Mouse (Mus musculus) stomach, embryonic 16.5 days (tissue): Measurements from ENCODE around the gene Gnb1l. TPM values are rescaled to one million over a fixed set of nuclear protein-coding genes. Genes with fewer than 3 reads are reported as not detected.

Source experiments
- ATAC-seq: fragments of 200-750 bp; cut with Nextera tagmentation; 2 replicates; pipeline ENCODE4 v1.8.0; 2017; ENCODE audit warnings: moderate number of reproducible peaks, moderate TSS enrichment; ENCODE audit not compliant: insufficient read depth, low FRiP score
- H3K27ac ChIP-seq: fragments of 300-500 bp; sonication (generic); 2 replicates; pipeline ENCODE4 v1.5.1; 2014; ENCODE audit warnings: low read length
- H3K27me3 ChIP-seq: fragments of 300-500 bp; sonication (generic); 2 replicates; pipeline ENCODE4 v1.6.1; 2014; ENCODE audit warnings: low read length, control low read depth, mixed read lengths; ENCODE audit not compliant: control insufficient read depth, insufficient read depth
- H3K36me3 ChIP-seq: fragments of 300-500 bp; sonication (generic); 2 replicates; pipeline ENCODE4 v1.6.1; 2014; ENCODE audit warnings: low read length; ENCODE audit not compliant: control insufficient read depth, insufficient read depth
- H3K4me1 ChIP-seq: fragments of 300-500 bp; sonication (generic); 2 replicates; pipeline ENCODE4 v1.6.1; 2014; ENCODE audit warnings: low read length, control low read depth, mixed read lengths; ENCODE audit not compliant: control insufficient read depth, insufficient read depth
- H3K4me2 ChIP-seq: fragments of 300-500 bp; sonication (generic); 2 replicates; pipeline ENCODE4 v1.6.1; 2014; ENCODE audit warnings: low read depth, low read length, mixed read lengths
- H3K4me3 ChIP-seq: fragments of 300-500 bp; sonication (generic); replicated peaks from 2 replicates; pipeline ENCODE4 v1.5.1; 2014; ENCODE audit warnings: mild to moderate bottlenecking, low read length
- H3K9ac ChIP-seq: fragments of 300-500 bp; sonication (generic); 2 replicates; pipeline ENCODE4 v1.6.1; 2014; ENCODE audit warnings: low read length
- H3K9me3 ChIP-seq: fragments of 300-500 bp; sonication (generic); replicated peaks from 2 replicates; pipeline ENCODE4 v1.6.1; 2016; ENCODE audit warnings: low read length, control low read depth; ENCODE audit not compliant: control insufficient read depth
- WGBS: fragments of 180-500 bp; shearing (Covaris S2); extraction: QIAGEN DNeasy Blood & Tissue Kit; methylation state at CpG from one replicate; pipeline ENCODE4 v1.1.7; 2014; 5-methylcytosine and 5-hydroxymethylcytosine counted together
- polyA plus RNA-seq: library from polyadenylated mRNA; unstranded; fragments of >200 nt; fragmentation: Nextera tagmentation; extraction: Ambion mirVana; gene quantifications from 2 replicates; pipeline ENCODE4 v1.2.1, GENCODE M21; 2015

Gnb1l gene
- polyA plus RNA-seq, 1 experiment from 2014 or later = 11.9 TPM

DNA sequence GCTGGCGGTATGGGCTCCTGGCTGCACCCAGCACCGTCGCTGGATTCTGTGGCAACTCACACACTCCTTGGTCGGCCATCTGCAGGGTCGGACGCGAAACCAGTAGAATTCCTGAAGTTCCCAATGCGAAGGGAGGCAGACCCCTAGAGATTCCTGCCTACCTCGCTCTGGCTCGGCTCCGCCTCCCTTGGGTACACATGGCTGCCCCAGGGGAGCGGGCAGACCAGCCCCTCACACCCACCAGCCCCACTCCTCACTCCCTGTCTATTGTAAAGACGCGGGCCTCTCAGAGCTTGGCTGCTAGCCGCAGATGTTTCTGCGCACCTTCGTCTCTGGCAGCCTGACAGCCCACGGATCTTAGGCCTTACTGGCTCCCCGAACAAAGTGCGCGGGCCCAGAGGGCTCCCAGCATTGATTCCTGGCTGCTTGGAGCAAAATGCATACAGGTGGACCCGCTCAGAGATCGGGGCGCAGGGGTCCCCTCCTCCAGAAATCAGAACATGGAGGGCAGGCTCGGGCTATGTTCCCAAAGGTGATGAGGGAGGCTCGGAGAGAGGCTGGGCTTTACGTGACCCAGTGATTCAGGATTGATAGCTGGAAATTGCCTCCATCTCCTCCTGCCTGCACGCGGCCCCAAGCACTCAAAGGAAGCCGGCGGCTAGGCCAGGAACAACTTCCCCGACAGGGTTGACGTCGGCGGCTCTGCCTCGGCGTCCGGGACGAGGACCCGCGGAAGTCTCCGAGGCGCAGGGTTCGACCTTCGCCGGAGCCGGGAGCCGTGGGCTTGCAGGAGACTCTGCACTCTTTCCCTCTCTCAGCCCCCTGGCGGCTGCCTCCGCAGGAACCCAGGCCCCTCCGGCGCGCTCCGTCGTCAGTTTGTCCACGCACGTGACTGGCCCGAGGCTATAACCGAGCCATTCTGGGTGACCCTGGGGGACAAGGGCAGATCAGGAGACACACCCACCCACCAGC, 92.8 kb downstream of the Gnb1l start:
- Histone ChIP-seq H3K9me3 (no peaks in the 10 kb centered on the region), H3K4me3 (peak overlapping the region; percentile 34), H3K4me2 (peak overlapping the region; percentile 56), H3K27me3 (peaks cover 61% of the 10 kb centered on the region), H3K36me3 (no peaks in the 10 kb centered on the region), H3K9ac (peak overlapping the region; percentile 42), H3K4me1 (peaks cover 30% of the 10 kb centered on the region), H3K27ac (no peak overlapping the region)
- 4% methylated on average over 59 of the region's 59 CpGs for WGBS
- peak; percentile 19; the same call in 1 of the 2 replicates for ATAC-seq

DNA sequence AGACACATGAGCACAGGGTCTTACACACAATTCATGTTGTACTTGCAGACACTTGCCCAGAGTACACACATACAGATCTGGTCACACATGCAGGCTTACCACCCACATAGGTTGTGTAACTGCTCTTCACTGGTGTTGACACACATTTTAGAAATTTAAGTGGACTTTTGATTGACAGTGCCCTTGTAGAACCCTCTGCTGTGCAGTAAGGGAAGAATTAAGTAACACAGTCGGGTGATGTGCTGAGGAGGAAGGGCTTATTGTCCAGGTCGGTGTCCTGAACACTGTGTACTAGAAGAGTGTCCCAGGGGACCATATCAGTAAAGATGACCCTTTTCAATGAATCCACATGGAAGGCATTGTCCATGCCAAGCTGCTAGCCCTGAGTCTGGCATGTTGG, 95.4 kb downstream of the Gnb1l start:
- 74% methylated on average over 2 of the region's 2 CpGs for WGBS
- no peaks in the 10 kb centered on the region for H3K36me3 ChIP-seq
- no peaks in the 10 kb centered on the region for H3K9me3 ChIP-seq
- H3K4me3 ChIP-seq = no peak overlapping the region
- peaks cover 19% of the 10 kb centered on the region for H3K4me1 ChIP-seq
- H3K4me2 ChIP-seq = no peak overlapping the region
- ATAC-seq = no peak
- peaks cover 38% of the 10 kb centered on the region for H3K27me3 ChIP-seq
- no peak overlapping the region for H3K9ac ChIP-seq
- H3K27ac ChIP-seq = no peak overlapping the region

DNA sequence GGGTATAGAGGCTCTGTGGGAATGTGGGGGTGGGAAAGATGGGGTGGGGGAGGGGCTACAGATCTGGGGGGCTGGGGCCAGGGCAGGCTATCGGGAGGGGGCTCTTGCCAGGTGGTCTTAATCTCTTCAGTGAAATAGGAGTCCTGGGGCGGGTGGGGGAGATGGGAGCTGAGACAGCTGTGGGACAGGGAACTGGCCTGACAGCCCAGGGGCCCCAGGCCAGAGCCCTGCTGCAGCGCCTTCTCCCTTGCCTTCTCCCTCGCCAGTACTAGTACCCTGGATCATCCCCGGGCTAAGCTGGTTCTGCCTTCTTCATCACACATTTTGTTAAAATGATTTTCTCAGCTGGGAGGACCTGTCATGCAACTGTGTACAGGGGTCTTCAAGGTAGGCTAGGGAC, 97.7 kb downstream of the Gnb1l start:
- Histone ChIP-seq H3K4me2 (no peak overlapping the region), H3K27ac (no peak overlapping the region), H3K4me1 (peaks cover 7% of the 10 kb centered on the region; the same call in 1 of the 2 replicates), H3K9ac (no peak overlapping the region), H3K9me3 (no peaks in the 10 kb centered on the region), H3K27me3 (peaks cover 15% of the 10 kb centered on the region), H3K36me3 (no peaks in the 10 kb centered on the region), H3K4me3 (no peak overlapping the region)
- ATAC-seq = no peak
- 43% methylated on average over 5 of the region's 5 CpGs for WGBS

DNA sequence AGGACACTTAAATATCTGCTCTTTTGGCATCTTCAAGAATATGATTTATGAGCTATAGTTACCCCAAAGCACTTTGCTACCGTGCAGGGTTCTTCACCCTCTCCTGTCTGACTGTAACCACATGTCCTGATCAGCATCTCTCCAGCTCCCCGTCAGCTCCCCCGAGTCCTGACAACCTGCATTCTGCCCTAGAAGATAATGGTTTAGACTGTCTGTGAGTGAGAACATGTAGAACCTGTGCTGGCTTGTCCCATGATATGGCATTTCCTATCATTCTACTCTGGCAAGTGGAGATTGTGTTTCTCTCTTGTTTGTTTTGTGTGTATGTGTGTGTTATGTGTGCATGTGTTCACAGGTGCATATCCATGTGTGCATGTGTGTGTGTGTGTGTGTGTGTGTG, 99.5 kb downstream of the Gnb1l start:
- peaks cover 4% of the 10 kb centered on the region for H3K27me3 ChIP-seq
- H3K4me3 ChIP-seq = no peak overlapping the region
- no peaks in the 10 kb centered on the region for H3K36me3 ChIP-seq
- no peak overlapping the region for H3K4me2 ChIP-seq
- ATAC-seq = no peak
- H3K27ac ChIP-seq = no peak overlapping the region
- WGBS = 63% methylated on average over 3 of the region's 3 CpGs
- no peaks in the 10 kb centered on the region for H3K9me3 ChIP-seq
- peaks cover 4% of the 10 kb centered on the region; the same call in 1 of the 2 replicates for H3K4me1 ChIP-seq
- no peak overlapping the region for H3K9ac ChIP-seq

DNA sequence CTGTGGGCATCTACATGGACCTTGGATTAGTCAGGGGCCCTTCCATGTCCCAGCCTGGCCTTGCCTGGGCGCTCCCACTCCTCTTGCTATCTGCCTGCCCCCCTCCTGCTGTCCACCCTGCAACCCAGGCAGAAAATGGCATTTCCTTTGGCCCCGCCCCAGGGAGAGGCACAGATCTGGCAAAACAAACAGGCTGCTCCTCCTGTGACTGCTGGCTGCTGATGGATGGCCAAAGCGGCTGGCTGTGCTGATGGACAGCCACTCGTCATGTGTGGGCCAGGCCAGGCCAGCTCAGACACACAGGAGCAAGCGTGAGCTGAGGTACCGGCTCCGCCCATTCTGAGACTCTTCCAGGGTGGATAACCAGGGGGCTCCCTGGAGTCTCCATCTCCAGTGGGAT, 102.9 kb downstream of the Gnb1l start:
- no peak overlapping the region for H3K4me2 ChIP-seq
- 50% methylated on average over 7 of the region's 7 CpGs for WGBS
- H3K9ac ChIP-seq = no peak overlapping the region
- no peaks in the 10 kb centered on the region for H3K36me3 ChIP-seq
- H3K27me3 ChIP-seq = no peaks in the 10 kb centered on the region
- peak; percentile 15; the same call in 1 of the 2 replicates for ATAC-seq
- no peak overlapping the region for H3K27ac ChIP-seq
- no peaks in the 10 kb centered on the region for H3K9me3 ChIP-seq
- H3K4me1 ChIP-seq = peaks cover 23% of the 10 kb centered on the region
- no peak overlapping the region for H3K4me3 ChIP-seq

DNA sequence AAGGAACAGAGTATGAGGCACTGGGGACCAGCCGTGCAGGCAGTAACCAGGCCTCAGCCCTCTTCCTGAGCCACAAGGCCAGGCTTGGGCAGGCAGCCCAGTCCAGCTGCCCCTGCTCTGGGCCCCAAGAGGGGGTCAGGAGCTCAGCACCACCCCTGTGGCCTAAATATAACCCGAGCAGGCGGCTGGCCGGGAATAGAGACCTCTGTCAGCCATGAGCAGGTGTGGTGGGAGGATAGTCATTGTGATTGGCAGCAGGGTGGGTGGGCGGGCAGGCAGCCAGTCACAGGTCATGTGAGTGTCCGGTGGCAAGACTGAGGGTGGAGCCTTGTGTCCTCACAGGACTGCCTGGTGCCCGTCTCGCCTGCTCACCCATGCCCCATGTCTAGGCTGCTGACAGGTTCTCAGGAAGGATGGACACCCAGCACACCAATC, 105.8 kb downstream of the Gnb1l start:
- Histone ChIP-seq H3K27ac (no peak overlapping the region), H3K9me3 (no peaks in the 10 kb centered on the region), H3K36me3 (no peaks in the 10 kb centered on the region), H3K9ac (peak overlapping the region; percentile 0; the same call in 1 of the 2 replicates), H3K4me2 (no peak overlapping the region), H3K4me3 (no peak overlapping the region), H3K4me1 (peaks cover 23% of the 10 kb centered on the region), H3K27me3 (no peaks in the 10 kb centered on the region)
- 41% methylated on average over 8 of the region's 8 CpGs for WGBS
- ATAC-seq = peak; percentile 24; the same call in 1 of the 2 replicates

DNA sequence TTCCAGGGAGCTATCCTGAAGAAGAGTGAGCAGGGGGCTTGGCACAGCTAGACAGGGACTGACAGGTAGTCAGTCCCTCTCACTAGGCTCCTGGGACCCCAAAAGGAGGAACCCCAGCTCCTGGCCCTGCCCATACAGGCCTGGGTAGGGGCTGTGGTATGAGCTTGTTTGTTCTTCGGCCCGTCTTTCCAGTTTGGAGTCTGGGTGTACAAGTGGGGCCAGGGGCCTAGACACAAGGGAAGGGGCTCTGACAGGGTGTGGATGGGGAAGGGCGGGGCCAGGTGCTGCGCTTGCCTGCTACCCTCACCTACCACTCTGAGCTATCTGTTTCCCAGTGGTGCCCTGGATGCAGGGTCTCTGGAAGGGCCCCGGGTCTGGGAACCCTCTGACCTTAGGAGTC, 107.2 kb downstream of the Gnb1l start:
- peak; percentile 62; the same call in 1 of the 2 replicates for ATAC-seq
- Histone ChIP-seq H3K4me1 (peaks cover 23% of the 10 kb centered on the region), H3K9ac (no peak overlapping the region), H3K27ac (no peak overlapping the region; the same call in 1 of the 2 replicates), H3K27me3 (no peaks in the 10 kb centered on the region), H3K4me2 (peak overlapping the region; percentile 6; the same call in 1 of the 2 replicates), H3K36me3 (no peaks in the 10 kb centered on the region), H3K9me3 (no peaks in the 10 kb centered on the region), H3K4me3 (no peak overlapping the region)
- 77% methylated on average over 5 of the region's 5 CpGs for WGBS

DNA sequence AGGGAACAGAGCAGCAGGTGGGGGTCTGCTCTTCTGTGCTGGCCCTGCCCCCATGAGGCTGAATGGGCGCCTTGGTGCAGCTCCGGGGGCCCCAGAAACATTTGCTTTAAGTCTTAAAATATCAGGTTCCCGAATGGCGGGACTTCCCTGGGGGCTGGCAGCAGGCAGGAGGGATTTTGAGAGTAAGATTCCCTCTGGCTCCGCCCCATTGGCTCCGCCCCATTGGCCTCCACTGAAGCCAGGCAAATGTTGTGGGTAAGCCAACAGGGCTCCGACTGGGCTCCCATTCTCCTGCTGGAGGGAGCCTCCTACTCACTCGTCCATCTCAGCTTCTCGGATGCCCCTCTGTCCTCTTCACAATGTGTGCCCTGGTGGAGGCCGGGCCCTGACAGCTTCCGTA, 109.7 kb downstream of the Gnb1l start:
- Histone ChIP-seq H3K4me3 (no peak overlapping the region), H3K27me3 (no peaks in the 10 kb centered on the region), H3K4me1 (peaks cover 19% of the 10 kb centered on the region), H3K9ac (0 out of 2 replicates have a peak overlapping the region, but pooled peaks have one; percentile 31), H3K9me3 (no peaks in the 10 kb centered on the region), H3K36me3 (no peaks in the 10 kb centered on the region), H3K4me2 (peak overlapping the region; percentile 31; the same call in 1 of the 2 replicates), H3K27ac (no peak overlapping the region)
- 17% methylated on average over 11 of the region's 11 CpGs for WGBS
- ATAC-seq = no peak

DNA sequence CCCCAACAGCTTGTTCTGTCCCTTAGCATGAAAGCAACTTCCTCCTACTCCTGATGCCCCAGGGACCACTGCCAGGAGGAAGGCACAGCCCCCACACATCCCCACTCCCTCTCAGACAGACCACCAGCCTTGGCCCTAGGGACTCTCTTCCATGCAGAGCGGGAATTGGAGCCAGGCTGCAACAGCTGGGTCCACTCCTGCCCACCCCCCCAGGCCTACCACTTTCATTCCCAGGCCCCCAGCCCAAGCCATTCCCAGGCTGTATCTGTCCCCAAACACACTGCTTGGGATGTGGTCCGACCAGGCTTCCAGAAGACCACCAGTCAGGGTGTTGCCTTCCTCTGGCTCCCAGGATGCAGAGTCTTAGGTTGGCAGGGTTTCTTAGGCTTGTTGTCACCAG, 110.6 kb downstream of the Gnb1l start:
- H3K27me3 ChIP-seq = no peaks in the 10 kb centered on the region

More for the DNA sequence above, 110.6 kb downstream of the Gnb1l start:
- no peak overlapping the region for H3K4me3 ChIP-seq
- 68% methylated on average over 2 of the region's 2 CpGs for WGBS
- no peak overlapping the region for H3K27ac ChIP-seq
- no peaks in the 10 kb centered on the region for H3K9me3 ChIP-seq
- peaks cover 13% of the 10 kb centered on the region for H3K4me1 ChIP-seq
- no peak for ATAC-seq
- H3K36me3 ChIP-seq = no peaks in the 10 kb centered on the region
- no peak overlapping the region for H3K4me2 ChIP-seq
- H3K9ac ChIP-seq = no peak overlapping the region
